ENCODE assay signal across 7 mouse cellular contexts in genomic region chr3:103101909-103102308, GRCm38 (mm10). TPM values are rescaled to one million over a fixed set of nuclear protein-coding genes. Genes with fewer than 3 reads are reported as not detected.
DNase-seq lines count a peak whose midpoint lies in the region; ATAC-seq and TF ChIP-seq lines count a peak whose summit lies in the region.

No protein-coding gene starts in this region.

- H3K4me1 ChIP-seq in lung, embryonic 14.5 days (ENCODE audit: insufficient read depth) = no peaks in the 10 kb centered on the region; the same call in 1 of the 2 replicates
- peaks cover 13% of the 10 kb centered on the region for H3K4me1 ChIP-seq in heart, embryonic 15.5 days (replicated peaks)
- peaks cover 28% of the 10 kb centered on the region for H3K4me1 ChIP-seq in liver, embryonic 15.5 days (replicated peaks)
- peaks cover 4% of the 10 kb centered on the region; the same call in 1 of the 2 replicates for H3K4me1 ChIP-seq in stomach, embryonic 15.5 days

- H3K4me2 ChIP-seq in lung, embryonic 14.5 days = peak overlapping the region; percentile 76
- peak overlapping the region; percentile 90 for H3K4me2 ChIP-seq in heart, embryonic 15.5 days
- H3K4me2 ChIP-seq in liver, embryonic 15.5 days = peak overlapping the region; percentile 98
- H3K4me2 ChIP-seq in stomach, embryonic 15.5 days = peak overlapping the region; percentile 96

- no peak overlapping the region for H3K27ac ChIP-seq in lung, embryonic 14.5 days (ENCODE audit: low read depth)
- 0 out of 2 replicates have a peak overlapping the region, but pooled peaks have one; percentile 38 for H3K27ac ChIP-seq in heart, embryonic 15.5 days
- peak overlapping the region; percentile 92 for H3K27ac ChIP-seq in liver, embryonic 15.5 days (replicated peaks)
- peak overlapping the region; percentile 84 for H3K27ac ChIP-seq in stomach, embryonic 15.5 days

- no peaks in the 10 kb centered on the region for H3K36me3 ChIP-seq in lung, embryonic 14.5 days (ENCODE audit: insufficient read depth)
- H3K36me3 ChIP-seq in heart, embryonic 15.5 days = no peaks in the 10 kb centered on the region
- no peaks in the 10 kb centered on the region for H3K36me3 ChIP-seq in liver, embryonic 15.5 days (replicated peaks)
- H3K36me3 ChIP-seq in stomach, embryonic 15.5 days = no peaks in the 10 kb centered on the region

- H3K4me3 ChIP-seq in lung, embryonic 14.5 days (ENCODE audit: low read depth, low read length) = peak overlapping the region; percentile 74
- peak overlapping the region; percentile 73 for H3K4me3 ChIP-seq in heart, embryonic 15.5 days
- peak overlapping the region; percentile 85 for H3K4me3 ChIP-seq in liver, embryonic 15.5 days (replicated peaks)
- peak overlapping the region; percentile 85 for H3K4me3 ChIP-seq in stomach, embryonic 15.5 days (replicated peaks)

- peak overlapping the region; percentile 77 for H3K9ac ChIP-seq in lung, embryonic 14.5 days
- peak overlapping the region; percentile 53 for H3K9ac ChIP-seq in heart, embryonic 15.5 days
- H3K9ac ChIP-seq in liver, embryonic 15.5 days = peak overlapping the region; percentile 87
- peak overlapping the region; percentile 54 for H3K9ac ChIP-seq in stomach, embryonic 15.5 days

- no peaks in the 10 kb centered on the region for H3K27me3 ChIP-seq in lung, embryonic 14.5 days (ENCODE audit: insufficient read depth, low read length)
- no peaks in the 10 kb centered on the region for H3K27me3 ChIP-seq in heart, embryonic 15.5 days
- peaks cover 15% of the 10 kb centered on the region; the same call in 1 of the 2 replicates for H3K27me3 ChIP-seq in liver, embryonic 15.5 days
- no peaks in the 10 kb centered on the region for H3K27me3 ChIP-seq in stomach, embryonic 15.5 days (replicated peaks)

- no peak for TF ChIP-seq CTCF in lung, embryonic 14.5 days (IDR thresholded peaks at IDR 0.05; ENCODE audit: low read depth)

- WGBS in lung, embryonic 14.5 days = under 1% methylated on average over 14 of the region's 14 CpGs
- WGBS in heart, embryonic 15.5 days = 1% methylated on average over 14 of the region's 14 CpGs
- under 1% methylated on average over 14 of the region's 14 CpGs for WGBS in liver, embryonic 15.5 days (ENCODE audit: insufficient replicate concordance)
- WGBS in stomach, embryonic 15.5 days = 0% methylated on average over 14 of the region's 14 CpGs

- no peak for DNase-seq in lung, embryonic 14.5 days
- DNase-seq in lung, postnatal 25 days (ENCODE audit: low spot score) = no peak
- peak; percentile 23 for DNase-seq in c-Kit-positive CD71-positive TER-119-positive erythroid progenitor cells, embryonic 14.5 days (ENCODE audit: low spot score)
- no peak for DNase-seq in frontal cortex, postnatal 10 days (ENCODE audit: low spot score in 2 of 2)

- peak; percentile 18 for ATAC-seq in lung, embryonic 14.5 days (ENCODE audit: insufficient read depth)
- peak; percentile 24 for ATAC-seq in heart, embryonic 15.5 days (replicated peaks; ENCODE audit: insufficient number of reproducible peaks, insufficient read depth, low FRiP score, low read depth)
- peak; percentile 63 for ATAC-seq in liver, embryonic 15.5 days (ENCODE audit: insufficient read depth)
- peak; percentile 41 for ATAC-seq in stomach, embryonic 15.5 days (ENCODE audit: insufficient read depth, low FRiP score, low read depth)

- H3K9me3 ChIP-seq in lung, embryonic 14.5 days (ENCODE audit: low read depth, low read length) = no peaks in the 10 kb centered on the region
- H3K9me3 ChIP-seq in heart, embryonic 15.5 days (replicated peaks) = no peaks in the 10 kb centered on the region
- no peaks in the 10 kb centered on the region for H3K9me3 ChIP-seq in liver, embryonic 15.5 days (replicated peaks)
- no peaks in the 10 kb centered on the region for H3K9me3 ChIP-seq in stomach, embryonic 15.5 days

RNA-seq across cellular contexts. Expression of gene Dennd2c, which starts 0.5 kb away (rescaled TPM):
- 5.2 and 5.8 TPM in 2 replicates for polyA plus RNA-seq in lung, embryonic 14.5 days (2014; fragmentation: Nextera tagmentation; extraction: Ambion mirVana)
- 2.9 and 5.0 TPM in 2 replicates for polyA plus RNA-seq in heart, embryonic 15.5 days (2015; fragmentation: Nextera tagmentation; extraction: Ambion mirVana)
- 7.8 and 8.9 TPM in 2 replicates for polyA plus RNA-seq in liver, embryonic 15.5 days (2015; fragmentation: Nextera tagmentation; extraction: Ambion mirVana)
- polyA plus RNA-seq in stomach, embryonic 15.5 days (2015; fragmentation: Nextera tagmentation; extraction: Ambion mirVana) = 6.1 and 6.5 TPM in 2 replicates

RNA-seq across cellular contexts. Expression of gene Ampd1, which starts 28.1 kb away (rescaled TPM):
- 0.20 and 0.42 TPM in 2 replicates for polyA plus RNA-seq in lung, embryonic 14.5 days (2014; fragmentation: Nextera tagmentation; extraction: Ambion mirVana)
- 0.19 and 0.32 TPM in 2 replicates for polyA plus RNA-seq in heart, embryonic 15.5 days (2015; fragmentation: Nextera tagmentation; extraction: Ambion mirVana)
- 0.77 and 0.94 TPM in 2 replicates for polyA plus RNA-seq in liver, embryonic 15.5 days (2015; fragmentation: Nextera tagmentation; extraction: Ambion mirVana)
- 0.44 TPM in 1 of 2 replicates, not detected in the other for polyA plus RNA-seq in stomach, embryonic 15.5 days (2015; fragmentation: Nextera tagmentation; extraction: Ambion mirVana)

RNA-seq across cellular contexts. Expression of gene Nras, which starts 43.8 kb away (rescaled TPM):
- 115 and 117 TPM in 2 replicates for polyA plus RNA-seq in lung, embryonic 14.5 days (2014; fragmentation: Nextera tagmentation; extraction: Ambion mirVana)
- 60.5 and 73.7 TPM in 2 replicates for polyA plus RNA-seq in heart, embryonic 15.5 days (2015; fragmentation: Nextera tagmentation; extraction: Ambion mirVana)
- polyA plus RNA-seq in liver, embryonic 15.5 days (2015; fragmentation: Nextera tagmentation; extraction: Ambion mirVana) = 32.7 and 37.1 TPM in 2 replicates
- polyA plus RNA-seq in stomach, embryonic 15.5 days (2015; fragmentation: Nextera tagmentation; extraction: Ambion mirVana) = 79.8 and 84.2 TPM in 2 replicates
